Mouse (Mus musculus): ENCODE data around the gene Fam181a.

Gene Fam181a

DNA sequence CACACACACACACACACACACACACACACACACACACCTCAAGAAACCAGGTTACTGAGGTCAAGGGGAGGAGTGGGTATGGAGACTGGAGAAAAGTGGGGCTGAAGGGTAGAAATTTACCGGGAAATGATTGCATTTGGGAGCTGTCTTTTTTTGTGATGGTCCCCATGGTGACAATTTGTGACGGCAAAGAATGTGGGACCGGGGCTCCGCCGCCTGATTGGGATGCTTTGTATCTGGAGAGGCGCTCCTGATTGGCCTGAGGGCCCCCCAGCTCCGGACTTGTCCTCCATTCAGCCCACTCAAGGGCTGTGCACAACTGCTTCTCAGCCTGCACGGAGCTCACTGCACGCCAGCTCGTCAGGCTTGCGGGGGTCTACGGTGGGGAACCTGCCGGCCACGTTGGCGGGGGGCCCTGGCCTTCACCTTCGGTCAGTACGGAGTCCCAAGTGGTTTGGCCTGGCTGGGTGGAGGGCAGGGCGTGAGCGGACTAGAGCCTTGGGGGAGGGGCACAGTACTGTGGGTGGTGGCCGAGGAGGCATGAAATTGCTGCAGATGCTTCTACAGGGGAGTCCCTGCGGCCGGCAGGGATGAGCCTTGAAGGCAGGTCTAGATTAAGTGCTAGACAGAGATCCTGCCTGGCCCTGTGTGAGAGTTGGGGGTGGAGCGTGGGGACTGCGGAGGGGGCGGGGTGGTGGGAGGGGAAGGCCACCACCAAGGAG is 4.0 kb downstream of the Fam181a start:
- no peak for DNase-seq (ENCODE audit: low spot score)

- no peak for DNase-seq (ENCODE audit: low spot score)
Observed at GRCm38 (mm10) chr12:103315831-103316545, 5.2 kb downstream of the Fam181a start.

GRCm38 (mm10) chr12:103322801-103323200 is 12.0 kb downstream of the Fam181a start:
- DNase-seq (ENCODE audit: low spot score), result no peak

DNA sequence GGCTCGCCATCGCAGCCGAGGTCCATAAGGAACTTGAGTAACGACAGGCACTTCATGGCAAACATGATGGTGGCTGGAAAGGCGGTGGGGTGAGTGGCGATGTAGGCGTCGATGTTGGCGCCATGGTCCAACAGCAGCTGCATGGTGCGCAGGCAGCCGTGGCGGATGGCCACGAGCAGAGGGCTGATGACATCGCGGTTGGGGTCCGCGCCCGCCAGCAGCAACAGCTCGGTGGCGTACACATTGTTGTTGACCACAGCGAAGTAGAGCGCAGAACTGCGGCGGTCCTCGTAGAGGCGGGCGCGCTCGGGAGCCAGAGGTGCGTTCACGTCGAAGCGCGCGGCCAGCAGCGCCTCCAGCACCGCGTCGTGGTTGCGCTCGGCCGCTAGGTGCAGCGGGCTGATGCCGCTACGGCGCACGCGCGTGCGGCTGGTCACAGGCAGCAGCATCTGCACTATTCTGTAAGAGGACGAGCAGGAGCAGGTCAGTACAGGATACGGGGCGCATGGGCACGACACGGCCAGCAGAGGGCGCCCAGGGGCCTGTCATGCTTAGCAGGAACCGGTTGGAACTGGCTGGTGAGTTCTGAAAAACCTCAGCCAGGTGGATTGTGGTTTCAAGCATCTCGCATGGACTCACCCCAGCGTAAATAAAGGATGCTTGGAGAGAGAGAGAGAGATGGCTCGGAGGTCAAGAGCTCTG is 14.5 kb downstream of the Fam181a start:
- DNase-seq (ENCODE audit: low spot score), result peak; percentile 83

- DNase-seq (ENCODE audit: low spot score), result no peak
Observed at GRCm38 (mm10) chr12:103326569-103326968, 15.8 kb downstream of the Fam181a start.

GRCm38 (mm10) chr12:103327107-103327506 is 16.3 kb downstream of the Fam181a start:
- DNase-seq (ENCODE audit: low spot score), result no peak

DNA sequence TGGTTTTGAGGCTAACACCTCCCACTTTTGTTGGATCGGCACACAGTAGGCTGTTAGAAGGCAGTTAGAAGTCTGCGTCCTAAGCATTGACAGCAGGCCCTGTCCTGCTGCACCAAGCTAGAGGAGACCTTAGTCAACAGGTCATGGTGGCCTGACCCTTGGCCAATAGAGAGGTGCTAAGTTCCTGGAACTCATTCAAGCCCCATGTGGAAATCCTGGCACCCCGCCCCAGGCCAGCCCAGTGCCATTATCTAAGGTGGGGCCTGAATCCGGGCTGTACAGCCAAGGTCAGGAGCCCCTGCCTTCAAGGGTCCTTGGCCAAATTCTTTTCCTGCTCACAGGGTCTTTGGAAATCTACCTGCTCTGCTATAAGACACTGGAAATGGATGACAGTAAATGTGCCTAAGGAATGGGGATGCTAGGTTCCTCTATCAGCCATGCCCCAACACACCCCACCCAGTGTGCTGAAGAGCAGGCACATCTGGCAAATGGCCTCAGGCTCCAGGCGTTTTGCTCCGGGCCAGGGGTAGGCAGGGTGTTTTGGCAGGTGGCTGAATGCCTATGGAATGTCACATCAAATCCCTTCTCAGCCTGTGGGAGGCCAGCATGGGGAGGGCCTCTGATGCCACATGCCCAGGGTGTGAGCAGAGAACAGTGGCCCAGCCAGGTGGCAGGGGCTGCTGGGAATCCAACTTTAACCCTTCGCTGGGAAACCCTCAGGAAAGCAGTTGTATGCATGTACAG is 17.8 kb downstream of the Fam181a start:
- DNase-seq (ENCODE audit: low spot score), result no peak

GRCm38 (mm10) chr12:103331491-103331890 is 20.7 kb downstream of the Fam181a start:
- no peak for DNase-seq (ENCODE audit: low spot score)

- no peak for DNase-seq (ENCODE audit: low spot score)
Observed at GRCm38 (mm10) chr12:103332879-103333278, 22.1 kb downstream of the Fam181a start.

- DNase-seq (ENCODE audit: low spot score), result no peak
Observed at GRCm38 (mm10) chr12:103333426-103333825, 22.7 kb downstream of the Fam181a start.

DNA sequence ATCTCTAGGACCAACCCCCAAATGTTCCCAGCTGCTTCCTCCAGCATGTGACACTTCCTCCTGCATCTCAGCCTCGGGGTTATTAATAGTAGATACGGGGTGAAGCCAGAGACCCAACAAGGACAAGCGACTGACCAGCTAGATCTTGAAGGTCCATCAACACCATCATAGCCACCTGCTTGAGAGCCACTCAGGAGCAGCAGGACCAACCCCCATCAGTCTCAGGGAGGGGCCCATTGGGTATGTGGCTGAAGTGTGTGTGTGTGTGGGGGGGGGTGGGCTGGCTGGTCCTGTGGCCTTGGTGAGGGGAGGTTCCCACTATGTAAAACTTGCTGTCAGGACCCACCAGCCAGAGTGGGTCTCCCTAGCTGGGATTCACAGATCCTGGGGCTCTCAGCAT is 26.0 kb downstream of the Fam181a start:
- DNase-seq (ENCODE audit: low spot score), result no peak

DNA sequence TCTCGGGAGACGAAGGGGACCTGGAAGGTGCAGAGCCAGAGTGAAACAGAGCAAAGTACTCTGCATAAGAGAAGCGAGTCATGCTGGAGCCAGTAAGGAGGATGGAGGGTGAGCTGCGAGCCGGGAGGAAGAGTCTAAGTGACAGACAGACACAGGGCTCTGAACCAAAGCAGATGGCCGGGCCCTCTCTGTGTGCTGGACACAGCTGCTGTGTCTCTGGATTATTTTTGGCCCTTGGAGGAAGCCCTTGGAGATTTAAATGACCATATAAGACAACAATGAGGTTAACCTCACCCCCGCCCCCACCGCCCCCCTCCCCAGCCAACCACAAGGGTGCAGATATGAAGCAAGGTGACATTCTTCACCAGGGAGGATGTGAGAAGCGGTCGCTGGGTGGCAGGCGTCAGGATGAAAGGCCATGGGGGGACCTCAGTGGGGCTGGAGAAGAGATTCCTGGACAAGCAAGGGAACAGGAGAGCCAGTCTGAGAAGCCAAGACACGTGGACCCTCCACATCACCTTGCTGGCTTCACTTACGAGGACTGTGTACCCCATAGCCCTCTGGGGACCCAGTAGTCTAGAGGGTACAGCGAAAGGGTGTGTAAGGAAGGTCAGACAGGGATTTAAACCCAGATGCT is 27.5 kb downstream of the Fam181a start:
- DNase-seq (ENCODE audit: low spot score), result no peak

GRCm38 (mm10) chr12:103341212-103341611 is 30.4 kb downstream of the Fam181a start:
- DNase-seq (ENCODE audit: low spot score), result no peak

GRCm38 (mm10) chr12:103343456-103343855 is 32.7 kb downstream of the Fam181a start:
- no peak for DNase-seq (ENCODE audit: low spot score)

DNA sequence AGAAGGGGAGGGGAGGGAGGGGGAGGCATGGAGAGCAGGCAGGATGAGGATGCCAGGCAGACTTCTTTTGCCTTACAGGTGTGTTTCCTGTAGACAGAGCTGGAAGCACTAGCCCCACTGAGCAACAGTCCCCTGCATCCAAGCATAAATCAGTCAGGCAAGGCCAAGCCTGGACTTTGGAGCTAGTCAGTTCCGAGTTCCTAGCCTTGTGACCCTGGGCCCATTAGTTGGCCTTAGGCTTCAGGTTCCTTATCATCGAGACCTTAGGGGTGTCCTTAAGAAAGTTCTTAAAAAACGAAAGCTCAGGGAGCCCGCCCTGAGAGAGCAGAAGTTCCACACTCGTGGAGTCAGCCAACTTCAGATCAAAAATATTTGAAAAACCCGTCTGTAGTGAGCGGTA is 34.2 kb downstream of the Fam181a start:
- DNase-seq (ENCODE audit: low spot score), result no peak

GRCm38 (mm10) chr12:103346945-103347344 is 36.2 kb downstream of the Fam181a start:
- peak; percentile 43 for DNase-seq (ENCODE audit: low spot score)

DNA sequence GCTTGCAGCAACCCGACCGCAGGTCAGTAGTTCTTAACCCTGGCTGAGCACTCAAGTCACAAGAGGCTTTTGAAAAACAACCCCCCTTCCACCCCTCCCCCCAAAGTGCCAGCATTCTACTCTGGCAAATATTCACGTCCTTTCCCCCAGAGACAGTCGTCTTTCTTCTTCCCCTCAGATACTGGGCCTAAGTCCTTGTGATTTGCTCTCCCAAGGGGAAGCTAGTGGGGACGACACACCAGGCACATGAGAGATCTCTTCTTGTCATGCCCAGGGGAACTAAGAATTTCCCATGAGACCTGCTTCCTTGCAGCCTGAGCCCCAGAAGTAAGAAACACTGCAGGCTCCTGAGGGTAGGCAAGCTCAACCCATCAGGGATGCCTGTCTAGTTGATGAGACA is 36.6 kb downstream of the Fam181a start:
- no peak for DNase-seq (ENCODE audit: low spot score)

DNA sequence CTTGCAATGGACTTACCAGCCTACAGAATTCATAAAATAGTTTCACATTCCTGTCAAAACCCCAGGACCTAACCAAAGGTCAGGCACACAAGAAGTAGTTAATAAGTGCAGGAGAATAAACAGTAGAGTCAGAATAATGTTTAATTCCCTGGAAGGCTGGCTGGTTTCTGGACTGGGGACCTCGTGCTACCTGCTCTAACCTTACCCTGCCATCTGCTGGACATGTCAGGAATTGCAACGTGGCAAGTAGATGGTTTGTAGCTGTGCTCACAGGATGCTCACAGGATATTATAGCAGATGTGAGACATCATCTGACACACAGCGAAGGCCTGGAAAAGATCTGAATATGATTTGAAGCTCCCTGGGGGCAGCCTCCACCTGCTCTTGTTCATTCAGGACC is 37.7 kb downstream of the Fam181a start:
- DNase-seq (ENCODE audit: low spot score), result peak; percentile 69

DNA sequence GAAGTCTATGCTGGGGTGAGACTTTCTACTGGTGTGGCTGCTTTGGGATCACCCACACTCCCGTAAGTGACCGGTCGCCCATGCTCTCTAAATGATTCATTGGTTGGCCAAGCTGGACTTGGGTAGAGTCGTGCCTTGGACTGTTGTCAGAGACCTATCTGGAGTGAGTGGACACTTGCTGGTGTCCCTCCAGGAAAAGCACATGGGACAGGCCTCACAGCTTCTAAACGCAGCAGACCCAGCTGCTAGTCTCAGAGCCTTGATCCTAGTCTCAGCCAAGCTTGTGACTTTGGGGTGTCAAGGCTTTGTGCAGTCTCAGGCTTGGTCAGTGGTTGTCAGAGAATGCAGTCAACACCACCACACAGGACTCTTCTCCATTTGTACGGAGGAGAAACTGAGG is 42.0 kb downstream of the Fam181a start:
- no peak for DNase-seq (ENCODE audit: low spot score)

GRCm38 (mm10) chr12:103353538-103353937 is 42.8 kb downstream of the Fam181a start:
- DNase-seq (ENCODE audit: low spot score), result no peak

DNA sequence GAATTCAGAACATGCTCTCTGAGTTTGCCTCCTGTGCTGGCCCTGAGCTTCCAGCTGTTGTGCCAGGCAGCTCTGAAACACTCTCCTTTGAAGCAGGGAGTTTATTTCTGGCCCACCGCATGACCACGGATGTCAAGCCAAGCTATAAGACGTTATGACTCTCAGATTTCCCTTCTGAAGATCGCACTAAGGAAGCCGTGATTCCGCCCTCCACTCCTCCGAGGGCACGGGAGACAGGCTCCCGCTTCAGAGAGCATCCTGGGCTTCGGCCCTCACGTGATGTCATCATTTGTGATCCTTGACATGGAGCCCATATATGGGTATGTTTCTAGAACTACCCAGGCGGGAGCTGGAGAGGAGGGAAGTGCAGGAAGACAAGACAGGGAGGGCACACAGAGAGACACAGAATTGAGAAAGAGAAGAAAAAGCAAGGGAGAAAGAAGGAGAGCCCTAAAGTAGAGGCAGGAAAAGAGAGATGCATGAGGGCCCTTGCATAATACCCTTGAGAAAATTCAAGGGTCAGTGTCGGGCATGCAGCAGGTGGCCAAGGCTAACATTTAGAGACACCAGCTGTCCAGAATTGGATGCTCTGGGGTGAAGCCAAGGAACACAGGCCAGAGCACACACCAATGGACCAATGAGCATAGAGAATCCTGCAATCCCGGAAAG is 45.1 kb downstream of the Fam181a start, which contains the start of gene Asb2:
Gene Asb2 (minus strand): TSS at position 256 of the 669 bp plus-strand sequence.
- no peak for DNase-seq (ENCODE audit: low spot score)

Data from left cerebral cortex, adult 11 months (tissue).